Comparison of ENCODE assay signal across 12 mouse cellular contexts in the genomic region with DNA sequence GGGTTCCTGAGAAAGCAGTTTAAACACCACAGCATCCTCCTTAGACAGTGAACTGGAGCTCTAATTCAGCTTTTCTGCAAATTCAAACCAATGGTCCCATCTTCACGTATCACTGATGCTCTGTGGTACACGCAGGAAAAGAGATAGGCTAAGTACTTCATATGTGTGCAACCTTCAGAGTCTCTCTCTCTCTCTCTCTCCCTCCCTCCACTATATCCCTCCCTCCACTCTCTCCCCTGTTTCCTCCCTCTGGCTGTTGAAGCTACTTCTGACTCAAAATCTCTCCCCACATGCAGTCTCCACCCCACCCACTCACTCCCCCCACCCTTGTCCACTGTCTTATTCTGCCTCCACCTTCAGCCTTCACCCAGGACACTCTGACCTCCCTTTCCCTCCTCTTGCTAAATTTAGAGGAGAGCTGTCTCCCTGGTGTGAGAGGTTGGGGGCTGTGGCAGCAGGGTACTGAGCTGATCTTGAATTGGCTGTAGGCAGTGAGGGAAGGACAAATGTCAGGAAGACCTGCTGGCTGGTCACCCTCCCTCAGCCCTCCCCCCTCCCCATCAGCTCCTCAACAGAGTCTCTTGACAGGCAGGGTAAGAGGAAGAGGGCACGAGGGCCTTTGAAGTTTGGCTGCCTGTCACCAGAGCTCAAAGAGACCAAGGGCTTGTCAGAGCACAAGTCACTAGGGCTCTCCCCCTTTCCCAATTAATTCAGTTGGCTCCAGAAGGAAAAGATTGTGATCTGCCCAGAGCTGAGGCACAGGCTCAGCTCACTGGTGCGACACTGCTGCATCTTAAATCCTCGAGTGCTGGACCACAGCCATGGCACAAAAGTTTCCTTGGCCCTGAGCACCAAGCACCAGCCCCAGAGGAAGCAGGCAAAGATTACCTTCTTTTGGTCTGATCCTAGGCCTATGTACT.
DNase-seq lines count a peak whose midpoint lies in the region; ATAC-seq lines count a peak whose summit lies in the region.
"Had no signal": no experiment of that assay in that cellular context is flagged by ENCODE, and none has a peak within 500 bp of the region (broad histone marks: within the 10 kb centered on the region; RNA-seq: fewer than 3 reads in every experiment).

No protein-coding gene starts in this region.

- H3K27me3 ChIP-seq in embryonic facial prominence, embryonic 12.5 days = no peaks in the 10 kb centered on the region
- H3K27me3 ChIP-seq in hindbrain, embryonic 14.5 days (ENCODE audit: control insufficient read depth, insufficient read depth, low read length) = no peaks in the 10 kb centered on the region
- no peaks in the 10 kb centered on the region for H3K27me3 ChIP-seq in midbrain, embryonic 15.5 days (replicated peaks)

- H3K4me3 ChIP-seq in embryonic facial prominence, embryonic 12.5 days = no peak overlapping the region
- no peak overlapping the region for H3K4me3 ChIP-seq in hindbrain, embryonic 14.5 days (replicated peaks; ENCODE audit: low read length)
- no peak overlapping the region for H3K4me3 ChIP-seq in midbrain, embryonic 15.5 days
- H3K4me3 ChIP-seq: erythroblast, embryonic 14.5 days had no signal

- H3K4me2 ChIP-seq in embryonic facial prominence, embryonic 12.5 days (replicated peaks) = no peak overlapping the region
- H3K4me2 ChIP-seq in hindbrain, embryonic 14.5 days (replicated peaks) = no peak overlapping the region
- no peak overlapping the region for H3K4me2 ChIP-seq in midbrain, embryonic 15.5 days

- 0 out of 2 replicates have a peak, but pooled peaks have one; percentile 60 for ATAC-seq in embryonic facial prominence, embryonic 12.5 days (ENCODE audit: insufficient number of reproducible peaks, insufficient read depth, low FRiP score, low TSS enrichment)
- peak; percentile 74; the same call in 1 of the 2 replicates for ATAC-seq in hindbrain, embryonic 14.5 days (ENCODE audit: low FRiP score)
- ATAC-seq in midbrain, embryonic 15.5 days (replicated peaks) = peak; percentile 78
- ATAC-seq: lung, postnatal 0 days had no signal

- WGBS in embryonic facial prominence, embryonic 12.5 days = 29% methylated on average over 5 of the region's 5 CpGs
- WGBS in hindbrain, embryonic 14.5 days = 28% methylated on average over 5 of the region's 5 CpGs
- WGBS in midbrain, embryonic 15.5 days = 26% methylated on average over 5 of the region's 5 CpGs

- H3K4me1 ChIP-seq in embryonic facial prominence, embryonic 12.5 days = no peaks in the 10 kb centered on the region
- H3K4me1 ChIP-seq in hindbrain, embryonic 14.5 days (replicated peaks; ENCODE audit: control insufficient read depth, insufficient read depth, low read length) = peaks cover 15% of the 10 kb centered on the region
- H3K4me1 ChIP-seq in midbrain, embryonic 15.5 days = peaks cover 33% of the 10 kb centered on the region

- no peak overlapping the region for H3K27ac ChIP-seq in embryonic facial prominence, embryonic 12.5 days
- no peak overlapping the region for H3K27ac ChIP-seq in hindbrain, embryonic 14.5 days
- peak overlapping the region; percentile 44; the same call in 1 of the 2 replicates for H3K27ac ChIP-seq in midbrain, embryonic 15.5 days

- H3K9me3 ChIP-seq in embryonic facial prominence, embryonic 12.5 days = no peaks in the 10 kb centered on the region
- no peaks in the 10 kb centered on the region for H3K9me3 ChIP-seq in hindbrain, embryonic 14.5 days (ENCODE audit: control insufficient read depth, low read length)
- H3K9me3 ChIP-seq in midbrain, embryonic 15.5 days = no peaks in the 10 kb centered on the region

- no peaks in the 10 kb centered on the region for H3K36me3 ChIP-seq in embryonic facial prominence, embryonic 12.5 days
- H3K36me3 ChIP-seq in hindbrain, embryonic 14.5 days (replicated peaks; ENCODE audit: control insufficient read depth, insufficient read depth) = no peaks in the 10 kb centered on the region
- no peaks in the 10 kb centered on the region for H3K36me3 ChIP-seq in midbrain, embryonic 15.5 days (replicated peaks)

- H3K9ac ChIP-seq in embryonic facial prominence, embryonic 12.5 days = no peak overlapping the region
- H3K9ac ChIP-seq in hindbrain, embryonic 14.5 days = no peak overlapping the region
- H3K9ac ChIP-seq in midbrain, embryonic 15.5 days = no peak overlapping the region

- peak; percentile 4 for DNase-seq in kidney, adult 11 months
- DNase-seq in kidney, adult 8-10 months = no peak
- DNase-seq in hindbrain, embryonic 14.5 days (ENCODE audit: low spot score) = no peak
- no peak for DNase-seq in thymus, adult 18-20 months
- no peak for DNase-seq in layer of hippocampus, adult 8-10 months (ENCODE audit: low spot score in 2 of 2)
- DNase-seq: adrenal gland, adult 2 months; cerebellum, adult 8-10 months; thymus, postnatal 14 days had no signal
